Mouse (Mus musculus) myocyte (in vitro differentiated cells): ENCODE data around the gene Abcc12.

ENCODE experiments used
- CEBPB ChIP-seq: IDR thresholded peaks from 2 replicates; pipeline ENCODE4 v1.6.1; 2011; ENCODE audit warnings: mild to moderate bottlenecking, moderate library complexity; ENCODE audit not compliant: poor library complexity, insufficient read depth, severe bottlenecking
- E2F4 ChIP-seq: IDR thresholded peaks from one replicate; pipeline ENCODE4 v1.6.1; 2011; ENCODE audit warnings: mild to moderate bottlenecking, control low read depth, moderate library complexity; ENCODE audit not compliant: insufficient read depth
- MAX ChIP-seq: IDR thresholded peaks from one replicate; pipeline ENCODE4 v1.6.1; 2011; ENCODE audit warnings: low read depth, mild to moderate bottlenecking, control low read depth
- MYOD1 ChIP-seq, 3 experiments: IDR thresholded peaks; one replicate each; pipeline ENCODE4 v1.6.1; 2011; ENCODE audit warnings: control low read depth in 2 of 3, low read depth in 2 of 3, mild to moderate bottlenecking in 2 of 3, moderate library complexity in 1 of 3; ENCODE audit not compliant: insufficient read length in 2 of 3, control insufficient read depth in 1 of 3
- POLR2A ChIP-seq: IDR thresholded peaks from one replicate; pipeline ENCODE4 v1.6.1; 2011; ENCODE audit warnings: low read depth, mild to moderate bottlenecking, control low read depth, moderate library complexity; ENCODE audit not compliant: insufficient read length
- POLR2AphosphoS2 ChIP-seq: IDR thresholded peaks from one replicate; pipeline ENCODE4 v1.6.1; 2011; ENCODE audit warnings: low read depth, control low read depth; ENCODE audit not compliant: insufficient read length
- REST ChIP-seq: IDR thresholded peaks from one replicate; pipeline ENCODE4 v1.6.1; 2011; ENCODE audit warnings: mild to moderate bottlenecking, control low read depth, moderate library complexity; ENCODE audit not compliant: insufficient read depth, insufficient read length
- SRF ChIP-seq: IDR thresholded peaks from one replicate; pipeline ENCODE4 v1.6.1; 2011; ENCODE audit warnings: low read depth; ENCODE audit not compliant: control insufficient read depth, insufficient read length
- TCF12 ChIP-seq: IDR thresholded peaks from one replicate; pipeline ENCODE4 v1.6.1; 2011; ENCODE audit warnings: mild to moderate bottlenecking, control low read depth; ENCODE audit not compliant: poor library complexity, insufficient read depth, severe bottlenecking
- USF1 ChIP-seq: IDR thresholded peaks from one replicate; pipeline ENCODE4 v1.6.1; 2011; ENCODE audit warnings: low read depth, mild to moderate bottlenecking, control low read depth, moderate library complexity

DNA sequence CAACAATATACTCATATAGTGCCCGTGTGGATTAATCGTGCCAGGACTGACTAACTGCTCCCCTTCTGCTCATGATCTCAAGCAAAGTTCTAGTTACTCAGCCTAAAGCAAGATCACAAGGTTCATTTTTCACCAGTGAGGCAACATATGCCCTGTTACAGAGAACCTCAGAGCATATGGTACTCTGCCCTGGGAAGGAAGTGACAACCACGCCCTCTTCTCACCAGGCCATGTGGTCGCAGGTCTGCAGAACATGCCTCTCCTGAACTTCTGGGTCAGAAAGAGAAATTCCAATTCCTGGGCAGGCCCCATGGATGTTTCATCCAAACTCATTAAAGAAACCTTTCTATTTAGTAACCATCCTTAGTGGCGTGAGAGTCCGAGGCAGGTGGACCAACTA is 39.6 kb downstream of the Abcc12 start:
- TF ChIP-seq POLR2A (no peak), E2F4 (no peak), MAX (no peak), TCF12 (no peak), USF1 (no peak), SRF (no peak), MYOD1 (IDR thresholded peaks at IDR 0.05; ENCODE audit: control insufficient read depth in 1 of 3, insufficient read length in 2 of 3, low read depth in 2 of 3) (no peak), REST (no peak), CEBPB (no peak), POLR2AphosphoS2 (no peak)
